Mouse (Mus musculus): Measurements from ENCODE around the gene Mbl1.
A peak's percentile ranks its signal among the peaks of the same experiment; 100 is the strongest.

DNA sequence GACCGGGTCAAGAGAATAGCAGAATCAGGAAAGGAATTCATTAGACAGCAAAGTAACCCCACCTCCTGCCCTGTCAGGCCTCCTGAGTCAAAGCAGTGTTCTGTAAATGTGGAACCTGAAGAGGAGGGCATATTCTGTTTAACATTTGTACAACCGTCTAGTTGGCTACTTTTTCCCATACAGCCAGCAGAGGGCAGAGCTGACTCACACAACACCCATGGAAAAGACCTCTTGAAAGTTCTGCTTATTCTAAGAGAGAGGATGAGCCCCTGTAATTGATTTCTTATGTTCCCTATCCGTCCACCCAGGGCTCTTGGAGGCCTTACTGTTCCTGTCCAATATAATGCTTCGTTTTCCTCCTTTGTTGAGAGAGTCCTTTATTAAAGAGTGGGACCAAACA lies 23.3 kb upstream of the Mbl1 start:
- TF ChIP-seq CTCF (IDR thresholded peaks at IDR 0.05; ENCODE audit: low read depth) = peak; percentile 77
- TF ChIP-seq EP300 (optimal IDR thresholded peaks at IDR 0.05) = no peak
